Mouse (Mus musculus): Measurements from ENCODE around the gene Rgs16.

Gene Rgs16

GRCm38 (mm10) chr1:153740145-153740544, at the start of gene Rgs16:
Gene Rgs16, plus strand, starts transcription at chr1:153740349.
- peak in 1 of 2 experiments; percentile 62 for DNase-seq (ENCODE audit: low spot score in 2 of 2)

- DNase-seq (ENCODE audit: low spot score in 2 of 2) = no peak
Measured at GRCm38 (mm10) chr1:153692526-153692925, 47.6 kb upstream of the Rgs16 start.

GRCm38 (mm10) chr1:153694372-153695120, 45.6 kb upstream of the Rgs16 start:
- no peak for DNase-seq (ENCODE audit: low spot score in 2 of 2)

- DNase-seq (ENCODE audit: low spot score in 2 of 2) = no peak
Measured at GRCm38 (mm10) chr1:153695398-153695797, 44.8 kb upstream of the Rgs16 start.

- DNase-seq (ENCODE audit: low spot score in 2 of 2) = no peak
Measured at GRCm38 (mm10) chr1:153696093-153696492, 44.1 kb upstream of the Rgs16 start.

GRCm38 (mm10) chr1:153696541-153696940, 43.6 kb upstream of the Rgs16 start:
- DNase-seq (ENCODE audit: low spot score in 2 of 2) = no peak

GRCm38 (mm10) chr1:153697581-153698251, 42.4 kb upstream of the Rgs16 start:
- no peak for DNase-seq (ENCODE audit: low spot score in 2 of 2)

GRCm38 (mm10) chr1:153698311-153699084, 41.7 kb upstream of the Rgs16 start:
- no peak for DNase-seq (ENCODE audit: low spot score in 2 of 2)

- DNase-seq (ENCODE audit: low spot score in 2 of 2) = no peak
Measured at GRCm38 (mm10) chr1:153700448-153701063, 39.6 kb upstream of the Rgs16 start.

GRCm38 (mm10) chr1:153701461-153701860, 38.7 kb upstream of the Rgs16 start:
- DNase-seq (ENCODE audit: low spot score in 2 of 2) = no peak

GRCm38 (mm10) chr1:153702166-153702852, 37.8 kb upstream of the Rgs16 start:
- DNase-seq (ENCODE audit: low spot score in 2 of 2) = no peak

GRCm38 (mm10) chr1:153702853-153703410, 37.2 kb upstream of the Rgs16 start:
- no peak for DNase-seq (ENCODE audit: low spot score in 2 of 2)

- DNase-seq (ENCODE audit: low spot score in 2 of 2) = no peak
Measured at GRCm38 (mm10) chr1:153703445-153703991, 36.6 kb upstream of the Rgs16 start.

- DNase-seq (ENCODE audit: low spot score in 2 of 2) = no peak
Measured at GRCm38 (mm10) chr1:153704174-153704573, 36.0 kb upstream of the Rgs16 start.

GRCm38 (mm10) chr1:153704996-153705395, 35.2 kb upstream of the Rgs16 start:
- DNase-seq (ENCODE audit: low spot score in 2 of 2) = no peak

GRCm38 (mm10) chr1:153708626-153709025, 31.5 kb upstream of the Rgs16 start:
- no peak for DNase-seq (ENCODE audit: low spot score in 2 of 2)

GRCm38 (mm10) chr1:153709451-153709850, 30.7 kb upstream of the Rgs16 start:
- no peak for DNase-seq (ENCODE audit: low spot score in 2 of 2)

GRCm38 (mm10) chr1:153711544-153712262, 28.4 kb upstream of the Rgs16 start:
- DNase-seq (ENCODE audit: low spot score in 2 of 2) = no peak

- DNase-seq (ENCODE audit: low spot score in 2 of 2) = no peak
Measured at GRCm38 (mm10) chr1:153712633-153713032, 27.5 kb upstream of the Rgs16 start.

GRCm38 (mm10) chr1:153717990-153718389, 22.2 kb upstream of the Rgs16 start:
- DNase-seq (ENCODE audit: low spot score in 2 of 2) = no peak
